Mouse (Mus musculus) kidney, embryonic 16.5 days (tissue): ENCODE data around the gene Gm10413. TPM values are rescaled to one million over a fixed set of nuclear protein-coding genes. Genes with fewer than 3 reads are reported as not detected.
"Not testable (repeated sequence)": the region's sequence is repeated elsewhere in the genome, so short reads cannot be mapped to it uniquely, and the experiment has no call there.

Experiments
- ATAC-seq: fragments of 200-750 bp; cut with Nextera tagmentation; 2 replicates; pipeline ENCODE4 v1.8.0; 2017; ENCODE audit warnings: moderate TSS enrichment; ENCODE audit not compliant: low FRiP score, low TSS enrichment
- H3K27ac ChIP-seq: fragments of 300-500 bp; sonication (generic); 2 replicates; pipeline ENCODE4 v1.5.1; 2014; ENCODE audit warnings: low read length
- H3K27me3 ChIP-seq: fragments of 300-500 bp; sonication (generic); 2 replicates; pipeline ENCODE4 v1.6.1; 2014; ENCODE audit warnings: low read length, control low read depth, mixed read lengths; ENCODE audit not compliant: insufficient read depth
- H3K36me3 ChIP-seq: fragments of 300-500 bp; sonication (generic); 2 replicates; pipeline ENCODE4 v1.6.1; 2014; ENCODE audit warnings: low read length, control low read depth, mixed read lengths; ENCODE audit not compliant: insufficient read depth
- H3K4me1 ChIP-seq: fragments of 300-500 bp; sonication (generic); 2 replicates; pipeline ENCODE4 v1.6.1; 2014; ENCODE audit warnings: low read length, control low read depth, mixed read lengths; ENCODE audit not compliant: insufficient read depth
- H3K4me2 ChIP-seq: fragments of 300-500 bp; sonication (generic); replicated peaks from 2 replicates; pipeline ENCODE4 v1.6.1; 2014; ENCODE audit warnings: low read depth, low read length
- H3K4me3 ChIP-seq: fragments of 300-500 bp; sonication (generic); 2 replicates; pipeline ENCODE4 v1.5.1; 2014; ENCODE audit warnings: mild to moderate bottlenecking, low read length
- H3K9ac ChIP-seq: fragments of 300-500 bp; sonication (generic); replicated peaks from 2 replicates; pipeline ENCODE4 v1.6.1; 2014; ENCODE audit warnings: low read length
- H3K9me3 ChIP-seq: fragments of 300-500 bp; sonication (generic); 2 replicates; pipeline ENCODE4 v1.6.1; 2016; ENCODE audit warnings: low read length, control low read depth
- WGBS: fragments of 180-500 bp; shearing (Covaris S2); extraction: QIAGEN DNeasy Blood & Tissue Kit; methylation state at CpG from one replicate; pipeline ENCODE4 v1.1.7; 2014; 5-methylcytosine and 5-hydroxymethylcytosine counted together
- polyA plus RNA-seq: library from polyadenylated mRNA; unstranded; fragments of >200 nt; fragmentation: Nextera tagmentation; extraction: Ambion mirVana; gene quantifications from 2 replicates; pipeline ENCODE4 v1.2.1, GENCODE M21; 2015

Gene Gm10413
- polyA plus RNA-seq: not detected in 2 replicates

DNA sequence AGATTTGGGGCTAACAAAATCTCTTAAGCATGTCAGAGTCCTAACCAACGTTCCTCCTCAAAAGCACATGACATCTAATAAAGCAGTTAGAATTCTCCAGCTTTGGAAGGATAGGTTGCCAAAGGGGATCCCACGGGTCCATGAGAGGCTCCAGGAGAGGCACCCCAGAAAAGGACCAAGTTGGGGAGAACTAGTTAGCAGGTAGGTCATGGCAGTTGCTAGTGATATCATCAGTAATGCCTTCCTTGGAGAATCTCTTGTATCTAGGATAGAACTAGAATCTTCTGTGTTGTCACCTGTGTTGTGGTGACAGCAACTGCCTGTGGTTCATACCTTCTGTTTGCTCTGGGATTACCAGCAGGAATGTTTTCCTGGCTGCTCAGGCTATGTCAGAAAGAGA, at the start of gene Gm10413:
Gene Gm10413, plus strand, starts transcription at position 301 of the 400 bp plus-strand sequence.
- H3K27me3 ChIP-seq, H3K27ac ChIP-seq, H3K4me3 ChIP-seq, H3K4me1 ChIP-seq, H3K9me3 ChIP-seq, H3K9ac ChIP-seq, H3K4me2 ChIP-seq, ATAC-seq, H3K36me3 ChIP-seq: not testable (repeated sequence)
- WGBS: no CpG with 5 or more reads among the region's 2 CpGs

DNA sequence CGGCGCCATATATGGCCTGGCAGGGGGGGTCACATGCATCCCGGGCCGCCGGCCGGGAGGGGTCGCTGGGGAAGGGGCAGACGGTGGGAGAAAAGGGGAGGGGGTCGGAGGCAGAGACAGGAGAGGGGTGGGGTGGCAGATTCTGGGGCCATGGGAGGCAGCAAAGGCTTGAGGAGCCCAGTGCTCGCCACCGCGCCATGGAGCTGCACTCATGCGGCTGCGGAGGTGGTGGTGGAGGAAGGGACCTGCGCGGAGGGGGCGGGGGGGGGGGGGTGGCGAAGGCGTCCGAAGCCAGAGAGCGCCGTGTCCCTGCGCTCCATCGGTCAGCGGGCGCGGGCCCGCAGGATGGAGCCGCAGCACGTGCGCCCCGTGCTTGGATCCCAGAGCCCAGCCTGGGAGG, 17.4 kb downstream of the Gm10413 start, which contains the start of gene Gm10409:
Gene Gm10409, plus strand, starts transcription at position 301 of the 400 bp plus-strand sequence.
- not testable (repeated sequence) for H3K4me3 ChIP-seq, H3K36me3 ChIP-seq, H3K9me3 ChIP-seq, H3K27me3 ChIP-seq, H3K4me1 ChIP-seq, H3K9ac ChIP-seq, H3K27ac ChIP-seq, ATAC-seq, H3K4me2 ChIP-seq
- WGBS: no CpG with 5 or more reads among the region's 32 CpGs

DNA sequence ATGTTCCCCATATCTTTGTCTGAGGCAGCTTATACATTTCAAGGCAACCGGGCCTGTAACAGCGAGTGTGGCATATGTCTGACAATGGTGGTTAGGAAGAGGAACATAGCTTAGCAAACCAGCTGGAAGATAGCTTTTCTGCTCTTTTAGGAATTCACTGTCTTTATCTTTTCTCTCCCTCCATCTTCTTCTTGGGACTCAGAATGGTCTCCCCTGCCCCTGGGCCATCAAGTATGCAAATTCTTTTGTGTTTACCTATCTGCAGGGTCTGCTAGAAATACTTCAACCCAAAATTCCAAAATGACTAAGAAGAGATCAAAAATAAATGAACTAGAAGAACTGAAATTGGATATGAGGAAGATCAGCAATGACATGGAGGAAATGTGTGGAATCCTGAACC, 32.9 kb downstream of the Gm10413 start, which contains the start of gene Gm3005:
Gene Gm3005, plus strand, starts transcription at position 301 of the 400 bp plus-strand sequence.
- not testable (repeated sequence) for H3K36me3 ChIP-seq, H3K9me3 ChIP-seq, H3K4me3 ChIP-seq, H3K4me2 ChIP-seq, H3K27me3 ChIP-seq, ATAC-seq, H3K9ac ChIP-seq, H3K4me1 ChIP-seq, H3K27ac ChIP-seq
- WGBS: no CpG with 5 or more reads among the region's 2 CpGs

DNA sequence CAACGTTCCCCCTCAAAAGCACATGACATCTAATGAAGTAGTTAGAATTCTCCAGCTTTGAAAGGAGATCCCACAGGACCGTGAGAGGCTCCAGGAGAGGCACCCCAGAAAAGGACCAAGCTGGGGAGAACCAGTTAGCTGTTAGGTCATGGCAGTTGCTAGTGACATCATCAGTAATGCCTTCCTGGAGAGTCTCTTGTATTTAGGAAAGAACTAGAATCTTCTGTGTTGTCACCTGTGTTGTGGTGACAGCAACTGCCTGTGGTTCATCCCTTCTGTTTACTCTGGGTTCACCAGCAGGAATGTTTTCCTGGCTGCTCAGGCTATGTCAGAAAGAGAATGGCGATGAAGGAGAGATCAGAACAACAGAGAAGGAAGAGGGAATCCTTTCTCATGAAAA, 54.2 kb downstream of the Gm10413 start, which contains the start of gene Gm10408:
Gene Gm10408, plus strand, starts transcription at position 301 of the 400 bp plus-strand sequence.
- H3K4me3 ChIP-seq, H3K27ac ChIP-seq, H3K4me1 ChIP-seq, H3K9ac ChIP-seq, H3K9me3 ChIP-seq, H3K36me3 ChIP-seq, H3K4me2 ChIP-seq, ATAC-seq, H3K27me3 ChIP-seq: not testable (repeated sequence)
- no CpG with 5 or more reads among the region's 3 CpGs for WGBS

Other genes starting within 250 kb of the Gm10413 start
- gene Gm5795, start 206.8 kb upstream of the Gm10413 start, polyA plus RNA-seq: not detected in 2 replicates
- 3.9 and 5.0 TPM in 2 replicates for gene D830030K20Rik, start 186.6 kb upstream of the Gm10413 start, polyA plus RNA-seq
- not detected in 2 replicates for gene Gm2956, start 62.5 kb upstream of the Gm10413 start, polyA plus RNA-seq
- gene Gm10409, start 17.5 kb downstream of the Gm10413 start, polyA plus RNA-seq: 0.57 and 0.64 TPM in 2 replicates
- 0.74 TPM in 1 of 2 replicates, not detected in the other for gene Gm3005, start 33.0 kb downstream of the Gm10413 start, polyA plus RNA-seq
- gene Gm10408, start 54.3 kb downstream of the Gm10413 start, polyA plus RNA-seq: not detected in 2 replicates
- gene Gm3012, start 239.4 kb downstream of the Gm10413 start, polyA plus RNA-seq: not detected in 2 replicates